Mouse (Mus musculus) neural tube, embryonic 13.5 days (tissue): ENCODE measurements around the gene Pbx3. TPM values are rescaled to one million over a fixed set of nuclear protein-coding genes. Genes with fewer than 3 reads are reported as not detected.

ENCODE experiments used
- ATAC-seq: fragments of 200-750 bp; cut with Nextera tagmentation; 2 replicates; pipeline ENCODE4 v1.8.0; 2017; ENCODE audit warnings: low read depth, mild to moderate bottlenecking, moderate TSS enrichment, moderate library complexity
- H3K27ac ChIP-seq: fragments of 300-500 bp; sonication (generic); replicated peaks from 2 replicates; pipeline ENCODE4 v1.5.1; 2015; ENCODE audit warnings: moderate library complexity, mild to moderate bottlenecking, inconsistent platforms
- H3K27me3 ChIP-seq: fragments of 300-500 bp; sonication (generic); 2 replicates; pipeline ENCODE4 v1.6.1; 2015; ENCODE audit warnings: mild to moderate bottlenecking, inconsistent platforms
- H3K36me3 ChIP-seq: fragments of 300-500 bp; sonication (generic); 2 replicates; pipeline ENCODE4 v1.6.1; 2015; ENCODE audit warnings: mild to moderate bottlenecking, inconsistent platforms
- H3K4me1 ChIP-seq: fragments of 300-500 bp; sonication (generic); replicated peaks from 2 replicates; pipeline ENCODE4 v1.6.1; 2015; ENCODE audit warnings: inconsistent platforms
- H3K4me2 ChIP-seq: fragments of 300-500 bp; sonication (generic); 2 replicates; pipeline ENCODE4 v1.6.1; 2015; ENCODE audit warnings: inconsistent platforms, mild to moderate bottlenecking, moderate library complexity
- H3K4me3 ChIP-seq: fragments of 300-500 bp; sonication (generic); 2 replicates; pipeline ENCODE4 v1.5.1; 2015; ENCODE audit warnings: mild to moderate bottlenecking, inconsistent platforms
- H3K9ac ChIP-seq: fragments of 300-500 bp; sonication (generic); 2 replicates; pipeline ENCODE4 v1.6.1; 2015; ENCODE audit warnings: moderate library complexity, mild to moderate bottlenecking, inconsistent platforms
- H3K9me3 ChIP-seq: fragments of 300-500 bp; sonication (generic); 2 replicates; pipeline ENCODE4 v1.6.1; 2016; ENCODE audit warnings: inconsistent platforms
- WGBS: fragments of 180-500 bp; shearing (Covaris S2); methylation state at CpG from one replicate; pipeline ENCODE4 v1.1.7; 2015; 5-methylcytosine and 5-hydroxymethylcytosine counted together
- polyA plus RNA-seq: library from polyadenylated mRNA; unstranded; fragments of >200 nt; fragmentation: Nextera tagmentation; extraction: Ambion mirVana; gene quantifications from 2 replicates; pipeline ENCODE4 v1.2.1, GENCODE M21; 2015

The Pbx3 gene
- polyA plus RNA-seq, 1 experiment from 2014 or later = 109 TPM

DNA sequence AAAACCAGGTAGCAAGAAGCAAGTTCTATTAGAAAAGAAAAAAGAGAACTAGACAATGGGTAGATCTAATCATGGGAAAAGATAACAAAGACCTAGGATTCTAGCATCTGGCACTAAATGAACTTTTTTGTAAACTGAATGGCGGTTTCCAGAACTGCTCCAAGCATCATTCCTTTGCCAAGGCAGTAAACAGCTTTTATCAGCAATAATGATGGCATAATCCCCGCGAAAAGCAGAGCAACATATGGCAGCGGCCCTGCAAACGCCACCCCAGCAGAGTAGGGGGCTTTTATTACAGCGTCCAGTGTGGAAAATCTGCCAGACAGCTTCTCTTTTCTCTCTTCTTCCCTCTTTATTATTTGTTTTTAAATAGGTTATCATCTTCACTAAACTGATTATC is 93.2 kb downstream of the Pbx3 start:
- Histone ChIP-seq H3K36me3 (no peaks in the 10 kb centered on the region), H3K4me3 (no peak overlapping the region), H3K27ac (peak overlapping the region; percentile 84), H3K9me3 (no peaks in the 10 kb centered on the region), H3K27me3 (no peaks in the 10 kb centered on the region), H3K4me1 (peaks cover 64% of the 10 kb centered on the region), H3K9ac (0 out of 2 replicates have a peak overlapping the region, but pooled peaks have one; percentile 22), H3K4me2 (peak overlapping the region; percentile 11; the same call in 1 of the 2 replicates)
- no peak for ATAC-seq
- whole genome bisulfite sequencing = 13% methylated on average over 6 of the region's 6 CpGs

GRCm38 (mm10) chr2:34275630-34276193 is 97.2 kb downstream of the Pbx3 start:
- peak overlapping the region; percentile 48; the same call in 1 of the 2 replicates for H3K9ac ChIP-seq
- H3K27me3 ChIP-seq = no peaks in the 10 kb centered on the region
- H3K9me3 ChIP-seq = no peaks in the 10 kb centered on the region
- peak; percentile 75 for ATAC-seq
- peak overlapping the region; percentile 74 for H3K27ac ChIP-seq
- H3K4me2 ChIP-seq = no peak overlapping the region
- WGBS = 34% methylated on average over 10 of the region's 10 CpGs
- H3K4me1 ChIP-seq = peaks cover 50% of the 10 kb centered on the region
- H3K4me3 ChIP-seq = no peak overlapping the region
- H3K36me3 ChIP-seq = no peaks in the 10 kb centered on the region

GRCm38 (mm10) chr2:34262046-34262445 is 110.9 kb downstream of the Pbx3 start:
- Histone ChIP-seq H3K4me2 (no peak overlapping the region), H3K27ac (no peak overlapping the region), H3K27me3 (no peaks in the 10 kb centered on the region), H3K9me3 (no peaks in the 10 kb centered on the region), H3K4me3 (no peak overlapping the region), H3K4me1 (peaks cover 36% of the 10 kb centered on the region), H3K36me3 (no peaks in the 10 kb centered on the region), H3K9ac (no peak overlapping the region)
- no peak for ATAC-seq

DNA sequence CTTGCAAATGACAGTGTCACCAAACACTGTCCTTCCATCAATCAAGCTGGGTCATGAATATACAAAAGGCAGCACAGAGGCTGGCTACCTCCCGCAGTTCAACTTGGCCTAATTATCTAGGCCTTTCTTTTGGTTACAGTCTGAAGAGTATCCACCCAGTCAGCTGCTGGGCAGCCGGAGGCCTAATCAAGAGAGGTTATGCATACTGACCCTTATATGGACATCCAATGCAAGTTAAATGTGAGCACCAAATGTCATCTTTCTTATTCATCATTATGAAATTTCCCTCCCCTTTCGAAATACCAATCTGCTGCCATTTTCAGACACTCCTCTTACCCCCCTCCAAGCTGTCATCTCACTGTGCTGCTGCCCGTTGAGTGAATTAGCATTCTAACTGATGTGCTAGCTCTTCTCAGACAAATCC is 112.3 kb downstream of the Pbx3 start:
- H3K4me3 ChIP-seq = no peak overlapping the region
- WGBS = 14% methylated on average over 4 of the region's 4 CpGs
- H3K4me2 ChIP-seq = no peak overlapping the region
- no peaks in the 10 kb centered on the region for H3K36me3 ChIP-seq
- ATAC-seq = no peak
- H3K4me1 ChIP-seq = peaks cover 48% of the 10 kb centered on the region
- no peaks in the 10 kb centered on the region for H3K9me3 ChIP-seq
- no peaks in the 10 kb centered on the region for H3K27me3 ChIP-seq
- H3K27ac ChIP-seq = no peak overlapping the region
- H3K9ac ChIP-seq = no peak overlapping the region

DNA sequence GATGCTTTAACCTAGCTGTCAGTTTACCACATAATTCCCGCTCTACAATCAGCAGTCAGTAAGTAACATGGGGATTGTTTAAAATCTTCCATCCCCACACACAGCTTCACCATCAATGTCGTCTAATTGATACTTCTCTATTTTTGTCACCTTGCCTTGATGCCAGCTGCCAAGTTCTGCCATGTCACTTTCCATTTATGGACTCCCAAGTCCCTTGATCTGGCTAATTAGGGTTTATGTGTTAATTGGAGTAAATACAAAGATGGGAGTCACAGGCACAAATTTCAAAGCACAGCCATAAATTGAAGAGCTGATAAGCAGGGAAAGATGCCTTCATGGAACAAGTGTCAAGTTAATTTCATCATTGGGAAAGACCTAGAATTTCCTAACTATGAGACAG is 114.7 kb downstream of the Pbx3 start:
- no peak overlapping the region for H3K4me2 ChIP-seq
- H3K9me3 ChIP-seq = no peaks in the 10 kb centered on the region
- 46% methylated on average over 2 of the region's 2 CpGs for WGBS
- 0 out of 2 replicates have a peak overlapping the region, but pooled peaks have one; percentile 3 for H3K27ac ChIP-seq
- no peak overlapping the region for H3K4me3 ChIP-seq
- no peaks in the 10 kb centered on the region for H3K36me3 ChIP-seq
- ATAC-seq = no peak
- H3K27me3 ChIP-seq = no peaks in the 10 kb centered on the region
- no peak overlapping the region for H3K9ac ChIP-seq
- H3K4me1 ChIP-seq = peaks cover 56% of the 10 kb centered on the region

DNA sequence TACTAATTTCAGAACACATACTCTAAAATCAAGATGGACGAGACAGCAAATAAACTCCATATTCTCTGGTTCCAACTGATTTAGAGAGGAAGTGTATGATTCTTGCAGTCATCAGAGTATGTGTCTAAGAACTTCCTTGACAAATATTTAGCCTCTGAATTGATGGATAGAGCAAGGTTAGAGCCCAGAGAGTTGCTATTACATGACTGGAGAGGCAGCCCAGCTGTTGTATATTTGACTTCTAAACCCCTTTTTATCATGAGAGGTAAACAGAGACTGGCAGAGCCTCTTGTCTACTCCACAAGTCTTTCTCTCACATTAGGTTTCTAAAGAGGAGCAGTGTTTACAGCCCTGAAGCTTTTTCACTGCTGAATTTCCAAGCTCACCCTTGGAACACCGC is 115.3 kb downstream of the Pbx3 start:
- Histone ChIP-seq H3K27ac (0 out of 2 replicates have a peak overlapping the region, but pooled peaks have one; percentile 3), H3K4me1 (peaks cover 59% of the 10 kb centered on the region), H3K9ac (no peak overlapping the region), H3K27me3 (no peaks in the 10 kb centered on the region), H3K4me2 (no peak overlapping the region), H3K36me3 (no peaks in the 10 kb centered on the region), H3K4me3 (no peak overlapping the region), H3K9me3 (no peaks in the 10 kb centered on the region)
- 77% methylated on average over 2 of the region's 2 CpGs for WGBS
- ATAC-seq = no peak

DNA sequence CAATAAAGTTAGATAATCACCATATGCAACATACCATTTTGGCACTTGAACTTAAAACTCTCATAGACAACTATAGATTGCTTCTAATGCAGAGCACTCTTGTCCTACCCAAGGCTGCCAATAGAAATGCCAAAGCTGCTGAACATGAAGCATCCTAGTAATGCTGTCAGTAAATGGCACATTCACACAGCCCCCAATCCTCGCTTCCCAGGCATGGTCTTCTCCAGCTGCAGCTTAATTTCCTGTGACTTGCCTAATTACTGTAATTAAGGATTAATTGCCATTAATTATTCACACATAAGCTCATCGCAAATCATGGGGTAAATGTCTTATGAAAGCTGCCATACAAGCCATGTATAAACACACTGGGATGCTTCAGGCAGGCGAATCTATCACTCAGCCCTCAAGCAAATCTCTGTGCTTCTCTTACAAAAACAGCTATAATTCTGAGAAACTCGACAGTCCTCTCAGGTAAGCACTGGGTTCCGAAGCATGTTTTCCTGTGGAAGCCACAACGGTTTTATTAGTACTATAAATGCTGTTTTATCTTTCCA is 116.9 kb downstream of the Pbx3 start:
- no peak overlapping the region for H3K4me3 ChIP-seq
- H3K27ac ChIP-seq = peak overlapping the region; percentile 38; the same call in 1 of the 2 replicates
- H3K4me1 ChIP-seq = peaks cover 59% of the 10 kb centered on the region
- H3K36me3 ChIP-seq = no peaks in the 10 kb centered on the region
- peak; percentile 67; the same call in 1 of the 2 replicates for ATAC-seq
- 49% methylated on average over 6 of the region's 6 CpGs for WGBS
- no peak overlapping the region for H3K9ac ChIP-seq
- H3K4me2 ChIP-seq = no peak overlapping the region
- no peaks in the 10 kb centered on the region for H3K27me3 ChIP-seq
- H3K9me3 ChIP-seq = no peaks in the 10 kb centered on the region

GRCm38 (mm10) chr2:34253627-34254026 is 119.3 kb downstream of the Pbx3 start:
- Histone ChIP-seq H3K27ac (no peak overlapping the region), H3K9me3 (no peaks in the 10 kb centered on the region), H3K27me3 (no peaks in the 10 kb centered on the region), H3K9ac (no peak overlapping the region), H3K36me3 (no peaks in the 10 kb centered on the region), H3K4me2 (no peak overlapping the region), H3K4me3 (no peak overlapping the region), H3K4me1 (peaks cover 64% of the 10 kb centered on the region)
- 15% methylated on average over 1 of the region's 1 CpGs for WGBS
- no peak for ATAC-seq

DNA sequence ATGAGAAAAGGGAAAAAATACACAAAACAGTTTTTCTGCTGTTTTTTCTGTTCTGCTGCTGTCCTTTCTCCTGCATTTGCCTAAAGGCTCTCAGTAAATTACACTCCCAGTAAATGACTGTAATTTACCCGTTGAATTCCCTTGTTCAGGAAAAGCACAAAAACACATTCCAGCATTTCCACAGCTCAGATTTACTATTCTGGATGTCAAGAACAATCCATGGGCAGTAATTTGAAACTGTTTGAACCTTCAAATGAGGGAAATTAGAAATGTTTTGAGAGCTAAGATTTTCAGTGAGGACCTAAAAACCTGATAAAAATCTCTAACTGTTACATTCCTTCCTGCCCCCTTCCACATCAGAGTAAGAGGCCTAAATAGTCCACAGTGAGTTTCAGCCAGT is 119.8 kb downstream of the Pbx3 start:
- no peak overlapping the region for H3K4me2 ChIP-seq
- 0% methylated on average over 1 of the region's 1 CpGs for WGBS
- 0 out of 2 replicates have a peak overlapping the region, but pooled peaks have one; percentile 30 for H3K27ac ChIP-seq
- no peaks in the 10 kb centered on the region for H3K9me3 ChIP-seq
- H3K4me3 ChIP-seq = no peak overlapping the region
- peaks cover 64% of the 10 kb centered on the region for H3K4me1 ChIP-seq
- ATAC-seq = no peak
- no peaks in the 10 kb centered on the region for H3K27me3 ChIP-seq
- no peak overlapping the region for H3K9ac ChIP-seq
- no peaks in the 10 kb centered on the region for H3K36me3 ChIP-seq

DNA sequence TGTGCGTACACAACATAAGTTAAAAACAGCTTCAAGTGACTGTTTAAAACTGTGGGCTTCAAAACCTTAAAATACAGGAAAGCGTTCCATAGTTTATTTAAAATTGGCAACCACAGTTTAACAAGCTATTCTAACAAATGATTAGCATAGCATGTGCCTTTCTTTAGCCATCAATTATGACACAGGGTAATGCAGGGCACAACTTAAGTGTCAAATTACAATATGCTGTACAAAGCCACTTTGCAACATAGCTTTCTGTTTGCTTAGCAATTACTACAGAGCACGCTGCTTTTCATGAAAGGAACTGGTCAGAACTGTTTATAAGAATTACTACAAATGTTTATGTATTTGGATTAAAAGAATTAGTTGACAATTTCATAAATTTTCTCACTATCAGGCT is 120.7 kb downstream of the Pbx3 start:
- H3K4me1 ChIP-seq = peaks cover 57% of the 10 kb centered on the region
- ATAC-seq = no peak
- no peaks in the 10 kb centered on the region for H3K9me3 ChIP-seq
- H3K4me2 ChIP-seq = no peak overlapping the region
- H3K4me3 ChIP-seq = no peak overlapping the region
- 44% methylated on average over 3 of the region's 3 CpGs for WGBS
- no peaks in the 10 kb centered on the region for H3K36me3 ChIP-seq
- H3K9ac ChIP-seq = no peak overlapping the region
- no peak overlapping the region for H3K27ac ChIP-seq
- H3K27me3 ChIP-seq = no peaks in the 10 kb centered on the region

DNA sequence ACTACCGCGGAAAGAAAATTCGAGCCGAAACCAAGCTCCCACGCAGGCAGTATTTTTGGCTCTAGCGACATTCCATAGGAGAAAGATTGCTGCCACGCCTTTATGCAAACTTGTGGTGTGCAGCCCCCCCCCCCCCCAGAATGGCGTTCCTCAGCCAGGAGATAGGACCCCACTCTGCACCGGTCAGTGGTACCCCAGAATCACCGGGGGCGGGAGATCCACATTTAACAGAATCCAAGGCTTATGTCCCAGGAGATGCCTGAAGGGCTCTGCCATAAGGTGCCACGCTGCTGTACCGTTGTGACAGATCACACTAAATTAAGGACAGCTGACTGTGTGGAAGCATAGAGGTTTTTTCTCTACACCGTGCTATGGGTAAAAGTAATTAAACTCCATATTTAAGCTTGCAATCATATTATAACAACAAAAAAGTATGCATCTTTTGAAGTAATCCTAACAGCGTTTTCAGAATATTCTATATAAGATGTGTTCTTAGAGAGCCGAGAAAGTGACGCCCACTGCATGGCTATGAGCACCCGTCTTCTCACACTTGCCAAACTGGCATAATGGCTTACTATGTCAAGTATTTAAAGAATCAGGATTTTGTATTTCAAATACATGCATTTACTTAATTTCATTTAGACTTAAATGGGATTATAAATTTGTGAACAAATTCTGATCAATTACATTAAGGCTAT is 122.8 kb downstream of the Pbx3 start:
- peak overlapping the region; percentile 77 for H3K4me2 ChIP-seq
- 5% methylated on average over 18 of the region's 18 CpGs for WGBS
- no peaks in the 10 kb centered on the region for H3K36me3 ChIP-seq
- peak overlapping the region; percentile 93 for H3K27ac ChIP-seq
- H3K27me3 ChIP-seq = no peaks in the 10 kb centered on the region
- H3K4me3 ChIP-seq = peak overlapping the region; percentile 43
- peaks cover 61% of the 10 kb centered on the region for H3K4me1 ChIP-seq
- H3K9me3 ChIP-seq = no peaks in the 10 kb centered on the region
- ATAC-seq = peak; percentile 67
- H3K9ac ChIP-seq = peak overlapping the region; percentile 69

DNA sequence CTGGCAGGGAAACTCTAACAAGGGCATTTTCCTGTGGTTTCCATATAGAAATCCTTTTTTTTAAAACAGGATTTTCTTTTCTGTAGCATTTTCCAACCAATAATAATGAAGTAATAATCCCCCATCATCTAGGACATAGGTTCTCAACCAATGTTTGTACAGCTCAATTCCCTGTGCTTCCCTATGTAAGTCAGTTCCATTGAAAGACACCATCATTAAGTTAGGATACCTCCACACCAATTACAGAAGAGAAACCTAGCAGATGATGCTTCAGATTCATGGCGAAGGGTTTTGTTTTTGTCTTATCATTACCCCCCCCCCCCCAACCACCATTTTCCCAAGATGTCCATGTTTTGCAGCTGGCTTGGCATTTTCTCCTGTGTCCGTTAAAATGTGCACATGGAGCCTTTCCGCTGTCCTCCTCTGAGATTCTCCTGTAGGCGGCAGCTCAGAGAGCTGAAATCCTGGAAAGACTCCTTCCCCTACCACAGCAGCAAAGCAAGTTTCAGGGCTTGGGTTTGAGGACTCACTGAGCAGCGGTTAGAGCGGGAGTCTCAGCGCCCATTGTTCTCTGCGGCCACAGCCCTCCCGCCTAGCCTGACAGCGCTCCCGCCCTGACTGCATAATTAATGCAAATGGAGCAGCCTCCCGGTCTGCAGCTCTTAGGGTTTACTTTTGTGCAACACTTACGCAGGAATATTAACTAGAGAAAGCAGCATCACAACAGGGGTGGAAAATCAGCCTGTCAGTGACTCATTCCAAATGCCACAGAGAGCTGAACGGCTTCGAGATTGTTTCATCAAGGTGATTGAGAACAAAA is 123.6 kb downstream of the Pbx3 start:
- H3K27me3 ChIP-seq = no peaks in the 10 kb centered on the region
- peak overlapping the region; percentile 69 for H3K9ac ChIP-seq
- no peaks in the 10 kb centered on the region for H3K9me3 ChIP-seq
- H3K27ac ChIP-seq = peak overlapping the region; percentile 93
- H3K4me2 ChIP-seq = peak overlapping the region; percentile 77
- peaks cover 67% of the 10 kb centered on the region for H3K4me1 ChIP-seq
- no peaks in the 10 kb centered on the region for H3K36me3 ChIP-seq
- peak; percentile 92 for ATAC-seq
- peak overlapping the region; percentile 43 for H3K4me3 ChIP-seq
- under 1% methylated on average over 15 of the region's 15 CpGs for WGBS
